Mouse (Mus musculus) heart, embryonic 15.5 days (tissue): Measurements from ENCODE around the gene Gli1. TPM values are rescaled to one million over a fixed set of nuclear protein-coding genes. Genes with fewer than 3 reads are reported as not detected.
"Not testable (repeated sequence)": the region's sequence is repeated elsewhere in the genome, so short reads cannot be mapped to it uniquely, and the experiment has no call there.

Source experiments
- ATAC-seq: fragments of 200-750 bp; cut with Nextera tagmentation; replicated peaks from 2 replicates; pipeline ENCODE4 v1.8.0; 2017; ENCODE audit warnings: low read depth, moderate TSS enrichment; ENCODE audit not compliant: insufficient number of reproducible peaks, insufficient read depth, low FRiP score
- H3K27ac ChIP-seq: fragments of 300-500 bp; sonication (generic); 2 replicates; pipeline ENCODE4 v1.5.1; 2015; ENCODE audit warnings: mild to moderate bottlenecking, inconsistent platforms
- H3K27me3 ChIP-seq: fragments of 300-500 bp; sonication (generic); 2 replicates; pipeline ENCODE4 v1.6.1; 2015; ENCODE audit warnings: inconsistent platforms
- H3K36me3 ChIP-seq: fragments of 300-500 bp; sonication (generic); 2 replicates; pipeline ENCODE4 v1.6.1; 2015; ENCODE audit warnings: mild to moderate bottlenecking, inconsistent platforms
- H3K4me1 ChIP-seq: fragments of 300-500 bp; sonication (generic); replicated peaks from 2 replicates; pipeline ENCODE4 v1.6.1; 2015; ENCODE audit warnings: inconsistent platforms
- H3K4me2 ChIP-seq: fragments of 300-500 bp; sonication (generic); 2 replicates; pipeline ENCODE4 v1.6.1; 2015; ENCODE audit warnings: inconsistent platforms, mild to moderate bottlenecking, moderate library complexity
- H3K4me3 ChIP-seq: fragments of 300-500 bp; sonication (generic); 2 replicates; pipeline ENCODE4 v1.5.1; 2015; ENCODE audit warnings: mild to moderate bottlenecking, inconsistent platforms
- H3K9ac ChIP-seq: fragments of 300-500 bp; sonication (generic); 2 replicates; pipeline ENCODE4 v1.6.1; 2015; ENCODE audit warnings: mild to moderate bottlenecking, inconsistent platforms
- H3K9me3 ChIP-seq: fragments of 300-500 bp; sonication (generic); replicated peaks from 2 replicates; pipeline ENCODE4 v1.6.1; 2016; ENCODE audit warnings: inconsistent platforms
- WGBS: fragments of 180-500 bp; shearing (Covaris S2); methylation state at CpG from one replicate; pipeline ENCODE4 v1.1.7; 2015; ENCODE audit warnings: mixed read lengths; 5-methylcytosine and 5-hydroxymethylcytosine counted together
- polyA plus RNA-seq: library from polyadenylated mRNA; unstranded; fragments of >200 nt; fragmentation: Nextera tagmentation; extraction: Ambion mirVana; gene quantifications from 2 replicates; pipeline ENCODE4 v1.2.1, GENCODE M21; 2015

Gli1 gene
- polyA plus RNA-seq, 1 experiment from 2014 or later = 0.58 TPM

DNA sequence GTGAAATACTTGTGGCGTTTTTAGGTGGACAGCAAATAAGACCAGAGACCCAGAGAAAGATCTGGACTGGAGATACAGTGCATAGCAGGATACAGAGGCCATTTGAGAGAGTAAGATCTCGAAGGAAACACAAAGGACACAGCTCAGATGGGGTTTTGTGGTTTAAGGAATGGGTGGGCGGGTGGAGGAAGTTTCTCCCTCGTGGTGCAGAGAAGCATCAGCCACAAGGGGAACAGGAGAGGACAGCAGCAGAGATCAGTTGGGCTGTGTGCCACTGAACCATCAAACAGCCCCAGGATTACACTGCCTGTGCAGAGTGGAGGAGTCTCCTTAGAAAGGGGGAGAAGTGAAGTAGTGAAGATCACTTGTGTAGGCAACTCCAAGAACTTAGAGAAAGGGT, 23.8 kb downstream of the Gli1 start:
- H3K36me3 ChIP-seq = no peaks in the 10 kb centered on the region
- no peak overlapping the region for H3K4me3 ChIP-seq
- no peak overlapping the region for H3K9ac ChIP-seq
- H3K27ac ChIP-seq = no peak overlapping the region
- H3K27me3 ChIP-seq = peaks cover 17% of the 10 kb centered on the region
- no peak overlapping the region for H3K4me2 ChIP-seq
- no peaks in the 10 kb centered on the region for H3K9me3 ChIP-seq
- WGBS = 29% methylated on average over 4 of the region's 4 CpGs
- ATAC-seq = no peak
- 0 out of 2 replicates have a peak, but pooled peaks cover under 1% of the 10 kb centered on the region for H3K4me1 ChIP-seq

DNA sequence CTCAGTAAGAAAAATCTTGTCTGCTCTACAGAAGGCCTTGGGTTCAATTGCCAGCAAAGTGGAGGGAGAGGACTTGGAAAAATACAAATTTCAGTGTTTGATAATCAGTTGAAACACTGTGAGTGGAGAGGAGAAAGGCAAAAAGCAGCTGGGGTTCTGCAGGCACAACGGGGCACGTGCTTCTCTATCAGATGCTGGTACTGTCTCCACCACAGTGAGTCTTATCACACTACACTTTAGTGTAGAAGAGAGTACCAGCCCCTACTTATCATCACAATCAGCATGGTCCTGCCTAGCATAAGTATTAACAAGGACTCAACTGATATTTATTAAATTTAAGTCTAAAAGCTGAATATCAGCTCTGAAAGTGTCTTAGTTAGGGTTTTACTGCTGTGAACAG, 24.5 kb downstream of the Gli1 start:
- Histone ChIP-seq H3K9me3 (no peaks in the 10 kb centered on the region), H3K36me3 (no peaks in the 10 kb centered on the region), H3K4me3 (no peak overlapping the region), H3K27me3 (0 out of 2 replicates have a peak, but pooled peaks cover 10% of the 10 kb centered on the region), H3K9ac (no peak overlapping the region), H3K4me2 (no peak overlapping the region), H3K27ac (no peak overlapping the region), H3K4me1 (peaks cover 8% of the 10 kb centered on the region)
- 53% methylated on average over 2 of the region's 2 CpGs for WGBS
- no peak for ATAC-seq

- H3K9ac ChIP-seq, H3K36me3 ChIP-seq, H3K4me2 ChIP-seq, H3K27me3 ChIP-seq, H3K9me3 ChIP-seq, H3K4me3 ChIP-seq, ATAC-seq, H3K27ac ChIP-seq: not testable (repeated sequence)
- peaks cover 19% of the 10 kb centered on the region for H3K4me1 ChIP-seq
- WGBS = 69% methylated on average over 1 of the region's 1 CpGs
Measured at GRCm38 (mm10) chr10:127314950-127315349, 26.8 kb downstream of the Gli1 start.

DNA sequence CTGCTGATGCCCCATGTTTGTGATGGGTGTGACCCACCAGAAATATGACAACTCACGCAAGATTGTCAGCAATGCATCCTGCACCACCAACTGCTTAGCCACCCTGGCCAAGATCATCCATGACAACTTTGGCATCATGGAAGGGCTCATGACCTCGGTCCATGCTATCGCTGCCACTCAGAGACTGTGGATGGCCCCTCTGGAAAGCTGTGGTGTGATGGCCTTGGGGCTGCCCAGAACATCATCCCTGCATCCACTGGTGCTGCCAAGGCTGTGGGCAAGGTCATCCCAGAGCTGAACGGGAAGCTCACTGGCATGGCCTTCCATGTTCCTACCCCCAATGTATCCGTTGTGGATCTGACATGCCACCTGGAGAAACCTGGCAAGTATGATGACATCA, 28.3 kb downstream of the Gli1 start:
- not testable (repeated sequence) for H3K27ac ChIP-seq, ATAC-seq, H3K36me3 ChIP-seq, H3K27me3 ChIP-seq, H3K4me3 ChIP-seq, H3K4me2 ChIP-seq, H3K9ac ChIP-seq, H3K9me3 ChIP-seq
- WGBS = 88% methylated on average over 5 of the region's 5 CpGs
- H3K4me1 ChIP-seq = peaks cover 19% of the 10 kb centered on the region

DNA sequence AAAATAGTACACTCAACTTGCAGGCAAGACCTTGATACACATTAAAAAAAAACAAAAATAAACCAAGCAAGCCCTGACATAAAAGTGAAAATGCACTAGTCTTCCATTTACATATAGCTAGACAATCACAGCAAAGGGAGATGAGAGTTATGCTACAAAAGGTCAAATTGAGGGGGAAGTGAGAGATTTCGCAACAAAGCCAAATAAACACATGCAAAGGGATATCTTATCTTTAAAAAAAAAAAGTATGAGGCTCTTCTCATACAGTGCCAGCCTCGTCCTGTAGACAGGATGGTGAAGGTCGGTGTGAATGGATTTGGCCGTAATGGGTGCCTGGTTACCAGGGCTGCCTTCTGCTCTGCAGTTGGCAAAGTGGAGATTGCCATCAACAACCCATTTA, 28.9 kb downstream of the Gli1 start:
- H3K27ac ChIP-seq = no peak overlapping the region
- no peaks in the 10 kb centered on the region for H3K27me3 ChIP-seq
- no peaks in the 10 kb centered on the region for H3K9me3 ChIP-seq
- H3K4me2 ChIP-seq = peak overlapping the region; percentile 79; the same call in 1 of the 2 replicates
- ATAC-seq = no peak
- peaks cover 14% of the 10 kb centered on the region for H3K36me3 ChIP-seq
- H3K4me1 ChIP-seq = peaks cover 19% of the 10 kb centered on the region
- no peak overlapping the region for H3K4me3 ChIP-seq
- 58% methylated on average over 4 of the region's 4 CpGs for WGBS
- H3K9ac ChIP-seq = no peak overlapping the region

- Histone ChIP-seq H3K9ac (peak overlapping the region; percentile 92), H3K4me1 (peaks cover 19% of the 10 kb centered on the region), H3K9me3 (no peaks in the 10 kb centered on the region), H3K4me3 (peak overlapping the region; percentile 92), H3K27ac (peak overlapping the region; percentile 82), H3K36me3 (peaks cover 19% of the 10 kb centered on the region), H3K4me2 (peak overlapping the region; percentile 79), H3K27me3 (no peaks in the 10 kb centered on the region)
- ATAC-seq = peak; percentile 45
- WGBS = 1% methylated on average over 4 of the region's 4 CpGs
Measured at GRCm38 (mm10) chr10:127312356-127312676, 29.5 kb downstream of the Gli1 start.

DNA sequence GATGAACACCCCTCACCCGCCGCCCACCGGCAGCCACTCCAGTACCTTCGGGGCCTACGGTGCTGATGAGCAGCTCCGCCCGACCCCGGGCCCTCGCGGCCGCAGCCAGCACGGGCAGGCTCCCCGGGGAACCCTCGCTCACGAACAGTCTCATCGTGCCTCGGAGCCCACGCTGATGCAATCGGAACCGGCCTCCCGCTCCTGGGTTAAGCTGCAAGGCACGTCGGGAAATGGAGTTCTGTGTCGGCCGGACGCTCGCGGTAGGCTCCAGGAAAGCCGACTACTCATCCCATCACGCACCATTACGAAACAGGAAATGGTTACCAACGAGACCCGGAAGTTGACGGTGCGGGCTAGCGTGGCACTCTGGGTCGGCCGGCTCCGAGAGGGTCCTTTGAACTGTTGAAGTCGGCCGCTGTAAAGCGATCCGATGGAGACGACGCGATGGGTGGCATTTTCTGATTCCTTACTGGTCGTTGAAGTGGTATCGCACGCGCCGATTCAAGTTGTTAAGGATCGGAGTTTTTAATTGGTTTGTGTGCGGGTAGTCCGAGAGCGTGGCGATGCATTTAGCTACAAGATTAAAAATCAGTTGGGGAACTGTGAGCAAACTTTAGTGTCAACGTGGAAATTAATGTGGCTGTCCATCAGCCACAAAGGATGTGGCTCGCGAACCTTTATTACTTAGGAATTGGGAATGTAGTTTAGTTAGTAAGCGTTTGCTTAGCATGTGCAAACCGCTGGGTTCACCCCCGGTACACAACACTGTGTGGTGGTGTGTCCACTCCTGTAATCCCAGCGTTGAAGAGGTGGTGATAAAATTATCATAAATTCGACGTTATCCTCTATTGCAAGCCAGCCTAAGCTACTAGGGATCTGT, 30.1 kb downstream of the Gli1 start, which contains the start of gene Mars:
Gene Mars, minus strand, starts transcription at position 311 of the 880 bp plus-strand sequence.
- Histone ChIP-seq H3K27ac (peak within 1 kb of the TSS; percentile 82), H3K9ac (peak within 1 kb of the TSS; percentile 92), H3K36me3 (peaks cover 25% of the 10 kb centered on the region), H3K4me3 (peak within 1 kb of the TSS; percentile 92), H3K9me3 (no peaks in the 10 kb centered on the region), H3K27me3 (no peaks in the 10 kb centered on the region), H3K4me1 (peaks cover 19% of the 10 kb centered on the region), H3K4me2 (peak within 1 kb of the TSS; percentile 79)
- peak; percentile 96 for ATAC-seq
- WGBS = under 1% methylated on average over 65 of the region's 65 CpGs

GRCm38 (mm10) chr10:127310523-127311475, 31.0 kb downstream of the Gli1 start:
- Histone ChIP-seq H3K27me3 (no peaks in the 10 kb centered on the region), H3K9me3 (no peaks in the 10 kb centered on the region), H3K27ac (peak overlapping the region; percentile 82), H3K36me3 (peaks cover 34% of the 10 kb centered on the region), H3K9ac (peak overlapping the region; percentile 92), H3K4me3 (peak overlapping the region; percentile 92), H3K4me2 (peak overlapping the region; percentile 79), H3K4me1 (peaks cover 19% of the 10 kb centered on the region)
- WGBS = 32% methylated on average over 23 of the region's 23 CpGs
- no peak for ATAC-seq

- not testable (repeated sequence) for ATAC-seq, H3K4me2 ChIP-seq, H3K27ac ChIP-seq, H3K9ac ChIP-seq, H3K27me3 ChIP-seq, H3K9me3 ChIP-seq, H3K4me3 ChIP-seq
- Histone ChIP-seq H3K36me3 (peaks cover 50% of the 10 kb centered on the region), H3K4me1 (peaks cover 19% of the 10 kb centered on the region)
- 85% methylated on average over 3 of the region's 3 CpGs for WGBS
Measured at GRCm38 (mm10) chr10:127309167-127309566, 32.6 kb downstream of the Gli1 start.

- no peak overlapping the region for H3K27ac ChIP-seq
- no peak overlapping the region for H3K4me3 ChIP-seq
- H3K9me3 ChIP-seq = no peaks in the 10 kb centered on the region
- 91% methylated on average over 11 of the region's 11 CpGs for WGBS
- no peak overlapping the region for H3K9ac ChIP-seq
- no peak for ATAC-seq
- no peaks in the 10 kb centered on the region for H3K27me3 ChIP-seq
- H3K36me3 ChIP-seq = peaks cover 93% of the 10 kb centered on the region
- no peaks in the 10 kb centered on the region for H3K4me1 ChIP-seq
- H3K4me2 ChIP-seq = no peak overlapping the region
Measured at GRCm38 (mm10) chr10:127303136-127303535, 38.6 kb downstream of the Gli1 start.

DNA sequence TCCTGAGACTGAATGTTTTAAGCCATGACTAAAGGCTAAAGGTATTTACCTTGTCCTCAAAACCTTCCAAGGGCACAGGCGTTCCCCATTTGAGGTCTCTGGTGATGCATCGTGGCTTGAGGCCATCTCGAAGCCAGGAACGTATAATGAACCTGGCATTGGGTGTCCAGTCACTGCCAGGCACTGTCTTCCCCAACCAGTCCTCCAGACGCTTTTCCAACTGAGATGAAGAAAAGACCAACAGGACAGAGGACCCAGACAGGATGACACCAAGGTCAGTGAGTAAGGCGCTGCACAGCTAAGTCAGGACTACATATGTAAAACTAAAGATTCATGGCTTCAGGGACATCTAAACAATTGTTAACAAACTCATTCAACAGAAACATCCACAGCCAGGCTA, 41.4 kb downstream of the Gli1 start:
- H3K9me3 ChIP-seq = no peaks in the 10 kb centered on the region
- no peaks in the 10 kb centered on the region for H3K27me3 ChIP-seq
- 90% methylated on average over 6 of the region's 6 CpGs for WGBS
- no peak overlapping the region for H3K27ac ChIP-seq
- peaks cover 89% of the 10 kb centered on the region for H3K36me3 ChIP-seq
- H3K4me1 ChIP-seq = peaks cover 13% of the 10 kb centered on the region
- ATAC-seq = no peak
- no peak overlapping the region for H3K9ac ChIP-seq
- H3K4me3 ChIP-seq = no peak overlapping the region
- no peak overlapping the region for H3K4me2 ChIP-seq
